Mouse (Mus musculus): ENCODE data around the gene Timm8b. TPM values are rescaled to one million over a fixed set of nuclear protein-coding genes. Genes with fewer than 3 reads are reported as not detected.

The Timm8b gene
- polyA plus RNA-seq, 1 experiment from 2014 or later: 285 TPM

Other genes starting within 250 kb of the Timm8b start
- 2.7 and 7.1 TPM in 2 replicates for gene Plet1, start 109.4 kb upstream of the Timm8b start, polyA plus RNA-seq (2014; fragmentation: Nextera tagmentation; extraction: Ambion mirVana)
- 61.3 and 63.3 TPM in 2 replicates for gene Pts, start 75.2 kb upstream of the Timm8b start, polyA plus RNA-seq (2014; fragmentation: Nextera tagmentation; extraction: Ambion mirVana)
- 6.1 and 7.7 TPM in 2 replicates for gene Il18, start 49.1 kb upstream of the Timm8b start, polyA plus RNA-seq (2014; fragmentation: Nextera tagmentation; extraction: Ambion mirVana)
- 0.15 and 0.16 TPM in 2 replicates for gene Bco2, start 48.7 kb upstream of the Timm8b start, polyA plus RNA-seq (2014; fragmentation: Nextera tagmentation; extraction: Ambion mirVana)
- 0.21 TPM in 1 of 2 replicates, not detected in the other for gene Tex12, start 42.6 kb upstream of the Timm8b start, polyA plus RNA-seq (2014; fragmentation: Nextera tagmentation; extraction: Ambion mirVana)
- gene Sdhd, start 98 bp upstream of the Timm8b start, polyA plus RNA-seq (2014; fragmentation: Nextera tagmentation; extraction: Ambion mirVana): 300 and 330 TPM in 2 replicates
- 3.2 and 5.8 TPM in 2 replicates for gene Pih1d2, start 13.4 kb downstream of the Timm8b start, polyA plus RNA-seq (2014; fragmentation: Nextera tagmentation; extraction: Ambion mirVana)
- gene Nkapd1, start 13.6 kb downstream of the Timm8b start, polyA plus RNA-seq (2014; fragmentation: Nextera tagmentation; extraction: Ambion mirVana): 21.5 and 24.3 TPM in 2 replicates
- 60.1 and 65.9 TPM in 2 replicates for gene Dlat, start 55.9 kb downstream of the Timm8b start, polyA plus RNA-seq (2014; fragmentation: Nextera tagmentation; extraction: Ambion mirVana)
- gene Dixdc1, start 135.6 kb downstream of the Timm8b start, polyA plus RNA-seq (2014; fragmentation: Nextera tagmentation; extraction: Ambion mirVana): 14.0 and 16.9 TPM in 2 replicates
- gene 2310030G06Rik, start 142.6 kb downstream of the Timm8b start, polyA plus RNA-seq (2014; fragmentation: Nextera tagmentation; extraction: Ambion mirVana): 4.0 and 6.8 TPM in 2 replicates
- gene Cryab, start 147.4 kb downstream of the Timm8b start, polyA plus RNA-seq (2014; fragmentation: Nextera tagmentation; extraction: Ambion mirVana): 218 and 275 TPM in 2 replicates
- gene Hspb2, start 148.4 kb downstream of the Timm8b start, polyA plus RNA-seq (2014; fragmentation: Nextera tagmentation; extraction: Ambion mirVana): 112 and 136 TPM in 2 replicates
- gene Fdxacb1, start 164.3 kb downstream of the Timm8b start, polyA plus RNA-seq (2014; fragmentation: Nextera tagmentation; extraction: Ambion mirVana): 10.2 and 14.2 TPM in 2 replicates
- 35.7 and 38.2 TPM in 2 replicates for gene Alg9, start 171.1 kb downstream of the Timm8b start, polyA plus RNA-seq (2014; fragmentation: Nextera tagmentation; extraction: Ambion mirVana)
- 32.5 and 41.2 TPM in 2 replicates for gene 1110032A03Rik, start 171.6 kb downstream of the Timm8b start, polyA plus RNA-seq (2014; fragmentation: Nextera tagmentation; extraction: Ambion mirVana)
- gene Ppp2r1b, start 241.4 kb downstream of the Timm8b start, polyA plus RNA-seq (2014; fragmentation: Nextera tagmentation; extraction: Ambion mirVana): 55.7 and 60.0 TPM in 2 replicates

Measured in embryonic facial prominence, embryonic 14.5 days (tissue).